Mouse (Mus musculus) frontal cortex, postnatal 14 days (tissue): ENCODE measurements around the gene Ddx39.

Experiments
- DNase-seq, 2 experiments: peaks; one replicate each; pipeline ENCODE4 v3.0.0; 2022; ENCODE audit warnings: low spot score in 2 of 2

The Ddx39 gene

DNA sequence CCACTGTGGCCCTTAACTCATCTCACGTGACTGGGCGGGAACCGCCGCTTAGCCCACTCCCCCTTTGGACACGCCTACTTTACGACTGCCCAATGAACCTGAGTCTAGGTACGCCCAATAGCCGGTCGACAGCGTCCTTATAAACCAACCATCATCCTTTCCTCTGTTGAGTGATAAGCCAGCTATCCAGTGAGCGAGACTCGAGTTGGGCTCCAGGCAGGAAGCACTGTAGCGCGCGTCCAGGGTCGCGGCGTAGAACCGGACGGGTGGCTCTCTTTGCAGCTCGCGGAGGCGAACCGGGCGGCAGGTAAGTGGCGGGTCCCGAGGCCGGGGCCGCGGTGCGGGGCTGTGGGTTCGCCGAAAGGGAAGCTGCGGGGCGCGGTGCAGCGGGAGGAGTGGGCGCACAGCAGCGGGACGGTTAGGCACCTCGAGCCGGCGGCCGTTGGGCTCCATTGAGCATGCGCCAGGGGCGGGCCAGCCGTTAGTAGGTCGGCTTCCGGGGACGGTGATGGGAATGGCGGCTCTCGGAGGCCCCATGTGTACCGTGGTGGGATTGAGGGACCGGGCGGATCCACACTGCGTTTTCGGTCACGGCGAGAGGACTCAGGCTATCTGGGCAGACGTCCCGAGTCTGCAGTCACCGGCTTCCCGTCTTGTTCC is at the start of gene Ddx39:
Gene Ddx39, plus strand, starts transcription at position 147 of the 660 bp plus-strand sequence.
- DNase-seq: peak; percentile 93 to 97

- DNase-seq: no peak
Observed at GRCm38 (mm10) chr8:83665969-83666865, 48.8 kb upstream of the Ddx39 start, which contains the start of gene Ptger1. Gene Ptger1, plus strand, starts transcription at chr8:83666678.

- no peak for DNase-seq
Observed at GRCm38 (mm10) chr8:83666866-83667234, 48.1 kb upstream of the Ddx39 start.

DNA sequence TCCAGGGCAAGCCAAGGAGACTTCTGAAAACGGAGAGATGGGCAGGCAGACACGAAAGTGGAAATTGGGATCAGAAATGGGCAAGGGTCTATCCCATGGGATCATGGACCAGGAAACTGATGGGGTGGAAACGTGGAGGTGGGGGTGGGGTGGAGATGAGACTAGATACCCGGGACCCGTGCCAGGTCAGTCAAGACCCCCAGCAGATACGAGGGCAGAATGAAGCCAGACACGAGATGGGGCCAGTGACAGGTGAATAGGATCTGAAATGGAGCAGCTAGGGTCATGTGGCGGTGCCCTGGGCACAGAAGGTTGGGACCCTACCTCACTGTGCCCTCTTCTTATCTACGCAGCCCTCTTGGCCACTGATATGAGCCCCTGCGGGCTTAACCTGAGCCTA is 47.5 kb upstream of the Ddx39 start:
- no peak for DNase-seq

DNA sequence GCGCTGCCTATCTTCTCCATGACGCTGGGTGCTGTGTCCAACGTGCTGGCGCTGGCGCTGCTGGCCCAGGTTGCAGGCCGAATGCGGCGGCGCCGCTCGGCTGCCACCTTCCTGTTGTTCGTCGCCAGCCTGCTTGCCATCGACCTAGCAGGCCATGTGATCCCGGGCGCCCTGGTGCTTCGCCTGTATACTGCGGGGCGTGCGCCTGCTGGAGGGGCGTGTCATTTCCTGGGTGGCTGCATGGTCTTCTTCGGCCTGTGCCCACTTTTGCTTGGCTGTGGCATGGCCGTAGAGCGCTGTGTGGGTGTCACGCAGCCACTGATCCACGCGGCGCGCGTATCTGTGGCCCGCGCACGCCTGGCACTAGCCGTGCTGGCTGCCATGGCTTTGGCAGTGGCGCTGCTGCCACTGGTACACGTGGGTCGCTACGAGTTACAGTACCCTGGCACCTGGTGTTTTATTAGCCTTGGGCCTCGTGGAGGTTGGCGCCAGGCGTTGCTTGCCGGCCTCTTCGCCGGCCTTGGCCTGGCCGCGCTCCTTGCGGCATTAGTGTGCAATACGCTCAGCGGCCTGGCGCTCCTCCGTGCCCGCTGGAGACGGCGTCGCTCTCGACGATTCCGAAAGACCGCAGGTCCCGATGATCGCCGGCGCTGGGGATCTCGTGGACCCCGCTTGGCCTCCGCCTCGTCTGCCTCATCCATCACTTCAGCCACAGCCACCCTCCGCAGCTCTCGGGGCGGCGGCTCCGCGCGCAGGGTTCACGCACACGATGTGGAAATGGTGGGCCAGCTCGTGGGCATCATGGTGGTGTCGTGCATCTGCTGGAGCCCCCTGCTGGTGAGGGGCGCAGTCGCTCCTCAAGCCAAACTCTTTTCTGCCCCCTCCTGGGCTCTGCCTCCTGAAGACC is 46.7 kb upstream of the Ddx39 start:
- no peak for DNase-seq

DNA sequence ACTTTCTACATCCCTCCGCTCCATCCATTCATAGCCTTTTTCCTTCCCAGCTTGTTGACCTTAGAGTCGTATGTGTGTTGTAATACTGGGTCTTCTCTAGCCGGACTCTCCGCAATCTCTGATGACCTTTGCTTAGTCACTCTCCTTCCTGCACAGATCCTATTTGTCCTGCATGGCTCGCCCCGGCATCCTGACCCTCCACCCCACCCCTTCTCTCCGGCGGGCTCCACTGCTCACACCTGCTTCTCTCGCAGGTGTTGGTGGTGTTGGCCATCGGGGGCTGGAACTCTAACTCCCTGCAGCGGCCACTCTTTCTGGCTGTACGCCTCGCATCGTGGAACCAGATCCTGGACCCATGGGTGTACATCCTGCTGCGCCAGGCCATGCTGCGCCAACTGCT is 46.0 kb upstream of the Ddx39 start:
- DNase-seq: no peak

- DNase-seq: no peak
Observed at GRCm38 (mm10) chr8:83672936-83673335, 42.0 kb upstream of the Ddx39 start.

DNA sequence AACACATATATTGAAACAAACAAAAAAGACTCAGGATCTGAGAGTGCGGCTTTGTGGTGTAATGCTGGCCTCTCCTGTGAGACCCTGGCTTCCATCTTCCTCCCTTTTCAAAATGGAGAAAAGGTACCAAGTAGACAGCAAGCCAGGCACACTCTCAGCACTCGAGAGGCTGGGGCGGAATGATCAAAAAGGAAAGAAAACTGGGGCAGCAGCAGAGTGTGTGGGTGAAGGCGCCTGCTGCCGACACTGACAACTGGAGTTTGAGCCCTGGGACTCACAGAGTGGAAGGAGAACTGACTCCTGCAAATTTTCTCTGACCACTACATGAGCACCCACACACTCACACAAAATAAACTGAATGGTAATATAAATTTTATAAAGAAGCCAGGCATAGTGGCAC is 40.5 kb upstream of the Ddx39 start:
- DNase-seq: no peak

- DNase-seq: no peak
Observed at GRCm38 (mm10) chr8:83679866-83680265, 35.1 kb upstream of the Ddx39 start.

DNA sequence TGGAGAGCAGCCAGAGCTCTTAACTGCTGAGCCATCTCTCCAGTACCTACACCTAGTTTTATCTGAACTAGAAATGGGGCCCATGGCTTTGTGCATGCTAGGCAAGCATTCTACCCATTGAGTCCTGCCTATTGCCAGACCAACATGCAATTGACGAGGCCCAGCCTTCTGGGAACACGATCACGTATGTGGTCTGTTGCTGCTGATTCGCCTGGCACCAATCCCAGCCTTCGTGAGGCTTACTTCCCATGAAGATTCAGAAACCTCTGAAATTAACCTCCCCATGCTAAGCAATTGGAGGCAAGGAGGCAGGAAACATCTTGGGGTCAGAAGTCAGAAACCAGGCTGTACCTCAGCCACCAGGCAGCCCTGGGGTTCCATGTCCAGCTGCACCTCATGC is 34.4 kb upstream of the Ddx39 start:
- DNase-seq: no peak

GRCm38 (mm10) chr8:83681099-83681498 is 33.9 kb upstream of the Ddx39 start:
- no peak for DNase-seq

DNA sequence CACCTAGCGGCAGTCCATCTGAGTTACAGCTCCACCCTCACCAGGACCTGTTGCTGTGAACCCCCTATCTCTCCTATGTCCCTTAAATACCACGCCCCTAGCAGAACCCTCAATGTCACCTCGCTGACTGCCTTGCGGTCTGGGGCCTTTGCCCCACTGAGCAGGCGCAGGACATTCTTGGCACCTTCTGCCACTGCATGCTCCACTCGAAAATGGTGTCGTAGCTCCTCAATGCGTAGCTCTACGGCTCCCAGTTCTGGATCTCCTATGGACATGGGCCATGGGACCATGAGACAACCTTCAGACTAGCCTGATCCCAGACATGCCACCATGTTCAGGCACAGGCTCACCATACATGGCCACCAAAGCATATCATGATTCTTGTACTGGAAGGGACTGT is 30.5 kb upstream of the Ddx39 start:
- DNase-seq: no peak

- DNase-seq: no peak
Observed at GRCm38 (mm10) chr8:83689264-83689663, 25.7 kb upstream of the Ddx39 start.

DNA sequence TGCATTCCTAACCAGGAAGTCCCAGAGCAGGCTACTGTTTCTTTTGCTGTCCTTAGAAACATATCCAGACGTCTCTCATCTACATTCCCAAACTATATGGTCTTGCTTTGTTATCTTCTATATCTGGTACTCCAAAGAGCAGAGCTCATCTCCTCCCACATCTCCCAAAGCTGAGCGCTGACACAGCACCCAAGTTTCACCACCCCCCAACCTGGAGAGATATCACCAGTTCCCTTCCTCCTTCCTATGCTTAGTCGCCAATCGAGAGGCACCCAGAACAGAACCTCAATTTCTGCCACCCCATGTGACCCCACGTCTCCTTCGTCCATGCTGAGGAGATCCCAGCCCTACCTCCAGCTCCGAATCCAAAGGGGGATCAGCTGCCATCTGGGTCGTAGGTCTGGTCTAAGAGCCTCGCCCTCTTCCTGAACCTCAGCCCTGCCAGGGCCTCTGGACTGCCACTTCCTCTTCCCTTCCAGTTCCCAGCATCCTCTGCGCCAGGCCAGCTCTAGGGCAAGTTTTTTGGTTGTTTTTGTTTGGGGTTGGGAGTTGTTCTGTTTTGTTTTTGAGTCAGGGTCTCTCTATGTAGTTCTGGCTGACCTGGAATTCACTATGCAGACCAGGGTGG is 21.3 kb upstream of the Ddx39 start:
- DNase-seq: no peak

GRCm38 (mm10) chr8:83694369-83695160 is 20.4 kb upstream of the Ddx39 start:
- DNase-seq: no peak

GRCm38 (mm10) chr8:83695351-83696106 is 19.4 kb upstream of the Ddx39 start:
- no peak for DNase-seq

DNA sequence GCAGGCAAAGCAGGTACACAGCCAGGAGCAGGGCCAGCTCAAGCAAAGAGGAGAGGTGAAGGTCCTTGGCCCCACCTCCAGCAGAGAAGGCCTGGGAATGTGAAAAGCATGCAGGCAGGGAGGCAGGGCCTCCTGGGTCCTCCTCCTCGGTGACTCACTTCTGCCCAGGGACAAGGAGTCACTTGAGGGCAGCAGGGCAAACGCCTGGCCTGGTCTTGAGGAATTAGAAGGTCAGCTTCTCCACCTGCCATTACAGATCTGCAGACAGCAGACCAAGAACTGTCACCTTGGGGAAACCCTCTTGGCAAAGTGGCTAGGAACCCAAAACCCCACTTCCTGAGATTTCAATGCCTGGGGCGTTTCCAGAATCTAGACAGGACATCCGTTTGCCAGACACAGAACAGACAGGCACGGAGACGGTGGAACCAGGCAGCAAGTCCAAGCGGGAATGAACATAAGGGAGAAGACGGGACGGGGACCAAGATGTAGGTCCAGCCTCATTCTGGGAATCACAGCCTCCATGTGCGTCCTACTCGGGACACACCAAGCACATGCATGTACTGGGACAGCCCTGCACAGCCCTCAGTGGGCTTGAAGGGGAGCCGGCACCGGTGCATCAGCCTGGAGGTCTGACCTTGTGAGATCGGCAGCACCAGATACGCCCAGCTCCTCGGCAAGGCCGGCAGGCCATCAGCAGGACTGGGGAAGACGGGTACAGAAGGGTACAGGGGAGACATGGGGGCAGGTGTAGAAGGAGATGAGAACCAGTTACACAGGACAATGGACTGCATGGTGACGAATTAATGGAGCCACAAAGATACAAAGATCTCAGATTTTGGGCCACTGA is 17.4 kb upstream of the Ddx39 start:
- no peak for DNase-seq

- DNase-seq: peak in 1 of 2 experiments; percentile 44
Observed at GRCm38 (mm10) chr8:83698291-83698660, 16.7 kb upstream of the Ddx39 start.
